Mouse (Mus musculus) right cerebral cortex, postnatal 36 days (tissue): ENCODE measurements at regions not wholly inside any gene's neighbourhood (a gene's known extent, or its start where the extent isn't known, plus 50 kb on each side); places are given as distances from the start of the nearest gene placed in this dataset.

ENCODE experiments used
- DNase-seq, 2 experiments: peaks; one replicate each; pipeline ENCODE4 v3.0.0; 2022; ENCODE audit warnings: low spot score in 2 of 2, mixed read lengths in 1 of 2

GRCm38 (mm10) chr17:45240545-45240944, 193.0 kb downstream of the Cdc5l start:
- no peak for DNase-seq

DNA sequence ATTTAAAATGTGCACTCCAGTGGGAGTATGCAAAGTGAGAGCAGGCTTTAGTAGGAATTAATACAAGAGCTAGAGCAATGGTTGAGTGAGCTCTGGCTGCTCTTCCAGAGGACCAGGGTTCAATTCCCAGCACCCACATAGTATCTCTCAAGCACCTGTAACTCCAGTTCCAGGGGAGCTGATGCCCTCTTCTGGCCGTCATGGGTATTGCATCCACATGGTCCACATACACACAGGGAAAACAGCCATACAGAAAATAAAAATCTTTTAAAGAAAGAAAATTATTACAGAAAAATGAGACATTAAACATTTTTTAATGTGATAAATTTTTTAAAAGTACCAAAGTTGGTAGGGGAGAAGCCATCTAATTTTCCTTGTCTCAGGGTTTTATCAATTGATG, 196.3 kb downstream of the Cdc5l start:
- DNase-seq, result no peak

DNA sequence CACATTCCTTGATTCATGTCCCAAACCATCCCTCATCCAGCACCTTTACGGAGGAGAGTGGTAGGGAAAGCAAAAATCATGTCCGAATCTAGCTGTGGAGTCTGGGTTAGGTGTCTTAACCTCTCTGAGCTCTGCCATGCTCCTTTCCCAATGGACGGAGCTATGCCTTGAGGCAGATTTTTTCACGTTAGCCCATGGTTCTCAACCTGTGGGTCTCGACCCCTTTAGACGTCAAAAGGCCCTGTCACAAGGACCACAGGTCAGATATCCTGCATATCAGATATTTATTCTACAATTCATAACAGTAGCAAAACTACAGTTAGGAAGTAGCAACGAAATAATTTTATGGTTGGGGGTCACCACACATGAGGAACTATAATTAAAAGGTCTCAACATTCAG, 198.1 kb downstream of the Cdc5l start:
- no peak for DNase-seq

DNA sequence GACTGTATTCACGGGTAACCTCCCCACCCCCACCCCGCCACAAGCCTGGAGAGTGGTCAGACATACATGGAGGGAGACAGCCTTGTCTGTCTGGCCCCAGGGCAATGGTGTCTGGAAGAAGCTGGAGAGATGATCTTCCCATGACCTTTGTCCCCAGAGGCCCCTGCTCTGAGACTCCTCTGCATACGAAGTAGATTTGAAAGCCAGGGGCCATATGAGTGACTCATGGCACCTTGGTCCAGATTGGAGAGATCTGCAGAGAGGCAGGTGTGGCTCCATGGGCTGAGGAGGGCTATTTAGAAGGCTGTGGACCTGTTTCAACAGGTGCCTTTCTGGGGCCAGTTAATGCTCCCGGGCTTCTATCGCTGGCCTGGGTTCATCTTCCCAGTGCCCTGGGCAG, 200.7 kb downstream of the Cdc5l start:
- no peak for DNase-seq

- no peak for DNase-seq
Observed at GRCm38 (mm10) chr17:45227190-45227589, 206.3 kb downstream of the Cdc5l start.

DNA sequence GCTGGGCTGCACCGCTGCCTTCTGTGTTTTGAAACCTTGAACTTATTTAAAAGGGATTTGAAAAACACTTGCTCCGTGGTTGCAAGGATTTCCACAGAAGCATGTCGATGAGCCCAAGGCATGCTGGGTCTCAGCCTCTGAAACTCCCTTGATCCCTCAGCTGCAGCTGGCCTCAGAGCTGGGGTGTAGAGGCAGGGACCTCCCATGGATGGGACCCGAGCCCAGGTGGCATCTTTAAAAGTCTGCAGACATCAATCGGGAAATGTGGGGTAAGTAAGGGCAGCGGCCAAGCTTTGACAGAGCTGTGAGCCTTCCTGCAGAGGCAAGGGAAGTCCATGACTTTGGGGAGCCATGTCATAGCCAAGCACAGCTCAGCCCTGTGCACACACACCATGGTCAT, 207.1 kb downstream of the Cdc5l start:
- no peak for DNase-seq

GRCm38 (mm10) chr17:45221625-45222024, 211.9 kb downstream of the Cdc5l start:
- no peak for DNase-seq

DNA sequence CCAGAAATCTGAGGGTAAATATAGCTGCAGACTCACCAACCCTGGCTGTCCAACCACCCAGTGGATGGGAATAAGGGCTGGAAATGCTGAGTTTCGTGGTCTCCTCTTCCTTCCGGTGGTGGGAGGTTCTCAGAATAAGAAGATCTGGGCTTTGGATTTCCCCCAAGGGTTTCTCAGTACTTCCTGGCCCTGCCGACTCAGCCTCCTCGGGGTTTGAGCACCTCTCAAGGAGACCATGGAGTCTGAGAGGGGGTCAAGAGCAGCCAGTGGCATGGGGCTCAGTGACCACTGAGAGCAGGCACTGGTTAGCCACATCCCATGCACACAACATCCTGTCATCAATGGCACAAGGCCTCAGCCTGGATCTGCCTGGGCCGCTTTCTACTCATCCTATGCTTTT, 216.4 kb downstream of the Cdc5l start:
- DNase-seq, result no peak

GRCm38 (mm10) chr17:45215067-45216049, 218.2 kb downstream of the Cdc5l start:
- no peak for DNase-seq

- DNase-seq, result no peak
Observed at GRCm38 (mm10) chr17:45210984-45211383, 222.6 kb downstream of the Cdc5l start.

- no peak for DNase-seq
Observed at GRCm38 (mm10) chr17:45209387-45209663, 224.2 kb downstream of the Cdc5l start.

DNA sequence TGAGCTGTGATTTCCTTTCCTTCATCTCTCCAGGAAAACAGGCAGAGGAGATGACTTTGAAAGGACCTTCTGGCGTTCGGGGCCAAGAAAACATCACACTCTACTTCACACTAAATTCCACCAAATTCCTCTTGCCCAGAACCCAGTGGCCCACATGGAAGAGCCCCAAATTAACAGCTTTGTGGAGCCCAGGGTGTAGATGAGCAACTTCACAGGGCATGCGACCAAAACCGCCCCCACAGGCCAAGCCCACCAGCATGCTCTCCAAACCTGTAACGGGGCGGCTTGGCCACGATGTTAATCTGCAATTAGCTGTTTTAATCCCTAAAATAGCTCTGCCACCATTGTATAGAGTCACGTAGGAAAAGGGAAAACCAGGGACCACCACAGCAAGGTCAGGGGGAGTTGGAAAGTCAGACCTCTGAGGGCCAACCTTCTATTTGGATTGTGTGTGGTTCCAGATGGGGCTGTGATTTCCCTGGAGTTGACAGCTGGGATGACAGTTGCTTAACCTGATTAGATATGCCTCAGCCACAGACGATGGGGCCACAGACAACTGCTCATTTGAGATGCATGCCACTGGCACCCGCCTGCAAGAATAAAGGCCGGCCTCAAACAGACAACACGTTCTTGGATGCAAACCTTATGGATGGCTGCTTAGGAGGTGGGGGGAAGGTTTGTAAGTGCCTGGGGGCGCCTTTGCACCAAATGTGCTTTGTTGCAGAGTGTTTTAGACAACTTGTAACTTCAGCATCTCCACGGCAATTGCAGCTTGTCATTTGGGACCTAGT, 224.7 kb downstream of the Cdc5l start:
- no peak for DNase-seq

DNA sequence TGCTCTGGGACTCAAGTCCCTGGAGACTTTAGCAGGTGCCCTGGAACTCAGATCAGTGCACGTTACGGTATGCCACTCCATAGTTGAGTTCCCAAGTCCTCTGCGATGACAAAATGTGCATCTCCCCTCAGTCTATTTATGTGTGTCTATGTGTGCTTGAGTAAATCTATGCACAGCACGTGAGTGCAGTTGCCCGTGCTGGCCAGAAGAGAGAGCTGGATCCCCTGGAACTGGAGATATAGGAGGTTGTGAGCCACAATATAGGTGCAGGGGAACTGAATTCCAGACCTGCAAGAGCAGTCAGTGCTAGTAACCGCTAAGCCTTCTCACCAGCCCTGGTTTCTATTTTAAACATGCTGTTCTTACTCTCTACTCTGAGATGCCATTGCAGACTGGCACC, 237.8 kb downstream of the Cdc5l start:
- no peak for DNase-seq

DNA sequence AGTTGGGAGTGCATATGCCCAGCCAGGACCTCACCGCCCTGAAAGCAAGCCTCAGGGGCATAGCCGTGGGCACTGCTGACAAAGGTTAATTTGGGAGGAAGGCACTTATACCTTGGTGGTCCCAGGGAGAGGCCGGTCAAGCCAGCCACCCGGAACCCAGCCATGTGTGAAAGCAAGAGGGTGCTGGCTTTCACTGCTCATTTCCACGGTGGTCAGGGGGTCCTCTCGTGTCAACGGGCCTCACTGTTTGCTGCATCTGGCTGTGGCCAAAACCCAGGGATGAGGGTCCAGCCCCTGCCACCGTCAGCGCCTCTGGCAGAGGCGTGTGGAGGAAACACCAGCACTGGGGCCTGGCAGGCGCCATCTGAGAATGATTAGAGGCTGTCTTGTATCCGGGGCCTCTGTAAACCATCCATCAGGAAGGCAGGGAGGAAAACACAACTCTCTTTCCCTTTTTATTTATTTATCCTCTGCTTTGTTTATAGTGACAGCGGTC, 238.7 kb downstream of the Cdc5l start:
- DNase-seq, result no peak

- no peak for DNase-seq
Observed at GRCm38 (mm10) chr17:45193456-45194025, 240.0 kb downstream of the Cdc5l start.

- DNase-seq, result no peak
Observed at GRCm38 (mm10) chr17:45187402-45187801, 246.1 kb downstream of the Cdc5l start.

DNA sequence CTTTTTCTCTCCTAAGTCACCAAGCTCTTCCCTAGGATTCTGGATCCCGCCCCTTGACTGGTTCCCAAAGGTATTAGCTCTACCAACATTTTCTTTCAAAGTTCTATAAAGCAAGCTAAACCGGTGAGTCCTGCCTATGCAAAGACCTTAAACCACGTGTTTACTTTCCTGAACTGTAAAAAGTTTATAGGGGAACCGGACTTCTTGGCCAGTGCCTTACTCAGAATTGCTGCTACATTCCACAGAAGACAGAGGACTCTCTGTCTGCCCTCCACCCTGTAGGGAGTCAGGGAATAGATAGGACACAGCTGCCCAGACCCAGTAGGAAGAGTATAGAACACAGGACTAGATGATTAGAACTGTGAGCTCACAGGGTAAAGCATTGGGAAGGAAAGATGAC, 257.2 kb downstream of the Cdc5l start:
- DNase-seq, result no peak

GRCm38 (mm10) chr17:45169257-45169994, 264.1 kb downstream of the Cdc5l start:
- DNase-seq, result peak; percentile 53 to 56
